Mouse (Mus musculus) cerebellum, adult 18-20 months (tissue): ENCODE results near the gene Gtsf1.

Experiments used
- DNase-seq, 2 experiments: peaks; one replicate each; pipeline ENCODE4 v3.0.0; 2021

The Gtsf1 gene

DNA sequence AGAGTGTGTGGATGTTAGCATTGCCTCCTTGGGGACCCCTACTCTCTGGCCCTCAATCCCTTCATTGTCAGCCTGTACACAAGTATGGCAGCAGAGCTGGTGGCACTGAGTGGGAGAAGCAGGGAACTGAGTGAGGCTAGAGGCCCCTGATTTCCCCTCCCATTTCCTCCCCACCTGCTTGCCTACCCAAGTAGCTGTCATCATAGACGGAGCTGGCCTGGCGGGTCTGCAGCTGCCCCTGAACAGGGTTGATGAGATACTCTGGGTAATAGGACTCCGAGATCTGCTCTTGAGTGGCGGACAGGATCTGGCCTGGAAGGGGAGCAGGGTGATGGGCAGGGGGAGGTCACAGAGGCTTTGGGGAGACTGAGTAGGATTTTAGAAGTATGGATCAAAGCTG, 74.1 kb downstream of the Gtsf1 start:
- peak in 1 of 2 experiments; percentile 6 for DNase-seq

DNA sequence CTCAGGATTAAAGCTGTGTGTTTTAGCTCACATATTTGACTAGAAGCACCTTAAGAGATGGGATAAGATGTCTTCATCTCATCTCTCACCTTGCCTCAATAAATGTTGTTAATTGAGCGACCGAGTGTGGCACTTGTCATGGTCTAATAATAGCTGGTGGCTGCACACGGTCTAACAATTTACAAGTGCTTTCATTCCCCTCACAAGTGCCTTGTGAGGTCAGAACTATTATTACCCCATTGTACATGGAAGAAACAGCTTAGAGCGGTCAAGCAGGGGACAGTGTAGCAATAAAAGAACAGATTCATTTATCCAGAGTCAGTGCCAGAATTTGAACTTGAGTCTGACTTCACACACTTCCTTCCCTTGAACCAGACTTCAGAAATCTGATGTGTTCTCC, 74.8 kb downstream of the Gtsf1 start:
- DNase-seq, result no peak

DNA sequence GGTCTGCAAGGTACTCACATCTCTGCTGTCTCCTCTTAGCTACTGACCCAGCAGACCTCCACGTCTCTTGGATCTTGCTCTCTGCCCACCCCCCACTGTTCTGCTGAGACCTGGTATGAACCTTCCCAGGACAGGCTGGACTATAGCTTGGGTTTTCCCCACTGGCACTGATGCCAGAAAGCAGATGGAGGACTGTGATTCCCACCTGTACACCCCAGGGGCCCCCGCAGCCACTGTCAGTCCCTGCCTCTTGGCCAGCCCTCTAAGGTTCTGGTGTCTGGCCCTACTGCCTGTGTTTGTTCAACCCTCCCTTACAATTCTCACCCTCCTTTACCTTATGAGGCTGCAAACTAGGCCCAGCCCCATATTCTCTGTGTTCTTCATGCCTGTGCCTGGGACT, 75.6 kb downstream of the Gtsf1 start:
- peak; percentile 79 to 83 for DNase-seq

DNA sequence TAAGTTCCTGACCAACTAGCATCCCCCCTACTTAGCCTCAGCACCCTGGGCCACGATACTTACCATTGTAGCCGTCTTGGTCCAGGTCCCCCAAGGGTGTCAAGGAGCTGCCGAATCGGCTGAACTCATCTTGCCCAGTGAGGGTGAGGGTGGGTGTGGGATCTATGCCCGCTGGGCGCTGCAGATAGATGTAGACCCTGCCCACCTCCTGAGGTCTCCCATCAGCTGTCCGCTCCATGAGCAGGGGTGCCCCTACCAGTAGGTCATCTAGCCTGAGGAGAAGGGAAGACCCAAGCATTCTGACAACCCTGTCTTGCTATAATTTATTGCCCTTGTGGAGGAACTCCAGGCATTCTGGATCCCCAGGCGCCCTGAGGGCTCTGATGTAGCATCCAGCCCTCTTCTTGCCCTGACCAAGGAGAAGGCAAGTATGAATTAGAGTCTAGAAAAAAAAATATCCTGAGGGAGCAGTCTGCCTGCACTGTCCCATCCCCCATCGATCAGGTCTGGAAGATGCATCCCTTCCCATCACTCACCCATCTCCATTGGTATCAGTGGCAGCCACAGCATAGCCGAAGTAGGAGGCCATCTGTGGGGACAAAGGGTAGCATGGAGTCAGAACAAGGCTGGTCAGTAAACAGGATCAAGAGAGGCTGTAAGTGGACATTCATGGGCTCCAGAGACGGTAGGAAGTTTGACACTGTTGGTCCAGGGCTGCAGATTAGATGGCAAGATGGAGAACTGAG, 76.6 kb downstream of the Gtsf1 start:
- DNase-seq, result peak in 1 of 2 experiments; percentile 10

DNA sequence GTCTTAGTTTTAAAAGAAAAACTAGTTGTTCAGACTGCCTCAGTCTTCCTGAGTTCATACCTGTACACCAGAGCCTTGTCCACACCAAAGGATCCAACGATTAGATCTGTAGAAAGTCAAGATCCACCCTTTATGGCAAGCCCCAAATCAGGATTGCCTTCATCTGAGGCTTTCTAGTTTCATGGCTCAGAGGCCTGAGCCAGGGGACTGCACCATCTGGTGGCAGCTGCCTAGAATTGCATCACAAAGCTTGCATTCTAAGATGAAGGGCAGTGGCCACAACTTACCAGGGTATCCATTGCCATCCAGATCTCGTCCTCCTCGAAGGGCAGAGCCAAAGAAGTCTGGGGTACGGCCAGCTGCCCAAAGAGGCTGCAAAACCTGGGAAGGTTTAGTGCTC, 77.4 kb downstream of the Gtsf1 start:
- DNase-seq, result peak; percentile 60 to 71
